Mouse (Mus musculus) adrenal gland, adult 2 months (tissue): ENCODE results near the gene Gm21905. TPM values are rescaled to one million over a fixed set of nuclear protein-coding genes. Genes with fewer than 3 reads are reported as not detected.
A peak's percentile ranks its signal among the peaks of the same experiment; 100 is the strongest.

ENCODE experiments used
- DNase-seq: peaks from one replicate; pipeline ENCODE4 v3.0.0; 2021
- long read RNA-seq: library from polyadenylated mRNA; stranded (forward); transcript quantifications from one replicate; pipeline ENCODE4 v2.0.0, GENCODE M21; 2021
- polyA plus RNA-seq: library from polyadenylated mRNA; depleted of rRNA; stranded (reverse); fragments of >200 nt; gene quantifications from 2 replicates; pipeline ENCODE4 v1.2.3, GENCODE M21; 2012; rRNA removed
- total RNA-seq, 2 experiments: library from RNA; stranded (reverse); gene quantifications; 2 replicates each; pipeline ENCODE4 v1.2.3; 2021

Gm21905 gene
- total RNA-seq (not detected), polyA plus RNA-seq (not detected in 2 replicates)
- long read RNA-seq: 0 reads

- no peak for DNase-seq
These were observed at the start of gene Gm21905 for GRCm38 (mm10) chr5:67946321-67946720. Gm21905 (minus strand) TSS chr5:67946421.

- no peak for DNase-seq
These were observed 44.2 kb upstream of the Gm21905 start for GRCm38 (mm10) chr5:67990426-67990825.

GRCm38 (mm10) chr5:67981946-67982526 is 35.8 kb upstream of the Gm21905 start:
- no peak for DNase-seq

GRCm38 (mm10) chr5:67969536-67969935 is 23.3 kb upstream of the Gm21905 start:
- no peak for DNase-seq

- no peak for DNase-seq
These were observed 15.7 kb upstream of the Gm21905 start for GRCm38 (mm10) chr5:67961708-67962629.

- DNase-seq: no peak
These were observed 9.3 kb upstream of the Gm21905 start for GRCm38 (mm10) chr5:67955486-67955885.

- DNase-seq: no peak
These were observed 7.9 kb upstream of the Gm21905 start for GRCm38 (mm10) chr5:67954097-67954496.

GRCm38 (mm10) chr5:67948074-67948473 is 1.9 kb upstream of the Gm21905 start:
- no peak for DNase-seq

- DNase-seq: no peak
These were observed 785 bp upstream of the Gm21905 start for GRCm38 (mm10) chr5:67947006-67947405.

- DNase-seq: no peak
These were observed 2.0 kb downstream of the Gm21905 start for GRCm38 (mm10) chr5:67944074-67944785.

- no peak for DNase-seq
These were observed 3.0 kb downstream of the Gm21905 start for GRCm38 (mm10) chr5:67943199-67943598.

- no peak for DNase-seq
These were observed 4.9 kb downstream of the Gm21905 start, which contains the start of gene Gm5108 for GRCm38 (mm10) chr5:67941369-67941768. Gm5108 (plus strand) TSS chr5:67941669.

- no peak for DNase-seq
These were observed 14.6 kb downstream of the Gm21905 start for GRCm38 (mm10) chr5:67931623-67932022.

GRCm38 (mm10) chr5:67930584-67930983 is 15.6 kb downstream of the Gm21905 start:
- no peak for DNase-seq

- no peak for DNase-seq
These were observed 41.7 kb downstream of the Gm21905 start for GRCm38 (mm10) chr5:67904555-67904954.

GRCm38 (mm10) chr5:67898921-67899320 is 47.3 kb downstream of the Gm21905 start:
- DNase-seq: no peak

GRCm38 (mm10) chr5:67884422-67885210 is 61.6 kb downstream of the Gm21905 start:
- DNase-seq: no peak

- DNase-seq: peak; percentile 8
These were observed 62.6 kb downstream of the Gm21905 start for GRCm38 (mm10) chr5:67883564-67884171.
